25 mouse cellular contexts compared by ENCODE assay signal in the genomic region with DNA sequence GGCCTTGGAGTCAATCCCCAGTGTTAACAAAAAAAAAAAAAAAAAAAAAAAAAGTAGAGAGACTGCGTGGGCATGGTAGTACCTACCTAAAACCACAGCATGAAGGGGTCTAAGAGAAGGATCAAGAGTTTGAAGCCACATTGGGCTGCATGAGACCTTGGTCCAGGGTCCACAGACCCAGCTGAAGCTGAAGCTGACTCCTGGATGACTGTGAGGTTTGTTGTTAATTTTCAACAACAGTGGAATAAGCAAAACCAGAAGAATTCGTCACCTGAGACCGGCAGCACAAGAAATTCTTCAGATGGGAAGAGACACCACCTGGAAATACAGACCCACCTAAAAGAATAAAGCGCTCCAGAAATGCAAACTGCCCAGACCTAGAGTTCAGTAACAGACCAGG.
"Had no signal": no experiment of that assay in that cellular context is flagged by ENCODE, and none has a peak within 500 bp of the region (broad histone marks: within the 10 kb centered on the region; RNA-seq: fewer than 3 reads in every experiment).

No protein-coding gene starts in this region.

- H3K27ac ChIP-seq: heart, embryonic 10.5 days; heart, embryonic 13.5 days; heart, embryonic 15.5 days; hindbrain, embryonic 10.5 days; hindbrain, embryonic 12.5 days; hindbrain, embryonic 13.5 days; hindbrain, embryonic 14.5 days; hindbrain, embryonic 15.5 days; hindbrain, postnatal 0 days; intestine, embryonic 15.5 days; kidney, embryonic 15.5 days; kidney, postnatal 0 days; layer of hippocampus, adult 2 months; left cerebral cortex, adult 2 months had no signal

- DNase-seq: heart, postnatal 10 days; heart, postnatal 14 days; heart, postnatal 36 days; heart, postnatal 4 days; kidney, adult 18-20 months; kidney, adult 8-10 months; kidney, postnatal 10 days; kidney, postnatal 4 days; layer of hippocampus, adult 9-11 months; layer of hippocampus, postnatal 36 days had no signal

- H3K4me1 ChIP-seq: intestine, embryonic 15.5 days had no signal

- H3K4me3 ChIP-seq: heart, embryonic 10.5 days; heart, embryonic 12.5 days; heart, embryonic 13.5 days; heart, embryonic 15.5 days; hindbrain, embryonic 10.5 days; hindbrain, embryonic 12.5 days; hindbrain, embryonic 13.5 days; hindbrain, embryonic 15.5 days; intestine, embryonic 15.5 days; kidney, embryonic 15.5 days; layer of hippocampus, adult 2 months; left cerebral cortex, adult 2 months had no signal

- H3K36me3 ChIP-seq: hindbrain, embryonic 10.5 days; hindbrain, embryonic 13.5 days; hindbrain, embryonic 15.5 days; intestine, embryonic 15.5 days had no signal

- H3K27me3 ChIP-seq: heart, embryonic 12.5 days; heart, embryonic 13.5 days; heart, embryonic 15.5 days; hindbrain, embryonic 12.5 days; hindbrain, embryonic 13.5 days; hindbrain, embryonic 15.5 days; intestine, embryonic 15.5 days; kidney, embryonic 15.5 days had no signal
